Mouse (Mus musculus) MEL (cell line): ENCODE results near the gene Fam210b. TPM values are rescaled to one million over a fixed set of nuclear protein-coding genes. Genes with fewer than 3 reads are reported as not detected.

Source experiments
- DNase-seq: peaks from one replicate; pipeline ENCODE4 v3.0.0; 2011; ENCODE audit warnings: low read depth, low spot score
- H3K27ac ChIP-seq: 2 replicates; pipeline ENCODE4 v1.5.1; 2012; ENCODE audit warnings: low read depth, mild to moderate bottlenecking, control low read depth, low read length, moderate library complexity; ENCODE audit not compliant: control insufficient read depth
- H3K27me3 ChIP-seq, 2 experiments: fragments of 150-350 bp in 1 of 2; sonication (generic) in 1 of 2; 2 replicates each; pipeline ENCODE4 v1.6.1; 2012; ENCODE audit warnings: low read length in 2 of 2, mild to moderate bottlenecking in 2 of 2, improper control_type of control experiment in 1 of 2, moderate library complexity in 1 of 2; ENCODE audit not compliant: insufficient read depth in 2 of 2, control insufficient read depth in 1 of 2
- H3K36me3 ChIP-seq, 2 experiments: 2 replicates each; pipeline ENCODE4 v1.6.1; 2012 to 2014; ENCODE audit warnings: low read length in 2 of 2, improper control_type of control experiment in 1 of 2, inconsistent platforms in 1 of 2, mild to moderate bottlenecking in 1 of 2; ENCODE audit not compliant: insufficient read depth in 2 of 2, control insufficient read depth in 1 of 2
- H3K4me1 ChIP-seq, 2 experiments: fragments of 150-350 bp in 1 of 2; sonication (generic) in 1 of 2; 2 replicates each; pipeline ENCODE4 v1.6.1; 2012; ENCODE audit warnings: low read length in 2 of 2, improper control_type of control experiment in 1 of 2, mild to moderate bottlenecking in 1 of 2; ENCODE audit not compliant: insufficient read depth in 2 of 2, control insufficient read depth in 1 of 2
- H3K4me3 ChIP-seq, 2 experiments: fragments of 150-350 bp in 1 of 2; sonication (generic) in 1 of 2; 2 replicates each; pipeline ENCODE4 v1.5.1; 2012; ENCODE audit warnings: low read depth in 2 of 2, low read length in 2 of 2, mild to moderate bottlenecking in 2 of 2, moderate library complexity in 2 of 2, control low read depth in 1 of 2, improper control_type of control experiment in 1 of 2; ENCODE audit not compliant: control insufficient read depth in 1 of 2, insufficient read depth in 1 of 2
- H3K79me2 ChIP-seq: 2 replicates; pipeline ENCODE4 v1.6.1; 2012; ENCODE audit warnings: mild to moderate bottlenecking, low read length, moderate library complexity; ENCODE audit not compliant: control insufficient read depth, poor library complexity, insufficient read depth
- H3K9ac ChIP-seq: 2 replicates; pipeline ENCODE4 v1.6.1; 2012; ENCODE audit warnings: low read depth, mild to moderate bottlenecking, control low read depth, low read length, moderate library complexity; ENCODE audit not compliant: control insufficient read depth, poor library complexity, severe bottlenecking
- H3K9me3 ChIP-seq: fragments of 150-350 bp; sonication (generic); replicated peaks from 2 replicates; pipeline ENCODE4 v1.6.1; 2012; ENCODE audit warnings: mild to moderate bottlenecking, low read length, improper control_type of control experiment, moderate library complexity; ENCODE audit not compliant: insufficient read depth
- BHLHE40 ChIP-seq: IDR thresholded peaks from 2 replicates; pipeline ENCODE4 v1.6.1; 2012; ENCODE audit warnings: low read depth, mild to moderate bottlenecking, inconsistent platforms, low read length, improper control_type of control experiment, borderline replicate concordance
- CHD1 ChIP-seq: IDR thresholded peaks from 2 replicates; pipeline ENCODE4 v1.6.1; 2012; ENCODE audit warnings: low read depth, mild to moderate bottlenecking, inconsistent platforms, low read length, improper control_type of control experiment
- CTCF ChIP-seq, 3 experiments: IDR thresholded peaks in 2 of 3; conservative IDR thresholded peaks in 1 of 3; 2 replicates each; pipeline ENCODE4 v1.5.1; 2011 to 2012; ENCODE audit warnings: low read length in 3 of 3, low read depth in 2 of 3, mild to moderate bottlenecking in 2 of 3, improper control_type of control experiment in 1 of 3, inconsistent platforms in 1 of 3, mixed read lengths in 1 of 3, moderate library complexity in 1 of 3; ENCODE audit not compliant: control insufficient read depth in 1 of 3, insufficient read depth in 1 of 3, poor library complexity in 1 of 3, severe bottlenecking in 1 of 3
- E2F4 ChIP-seq: IDR thresholded peaks from 2 replicates; pipeline ENCODE4 v1.6.1; 2011; ENCODE audit warnings: low read depth, low read length, improper control_type of control experiment, borderline replicate concordance
- ELF1 ChIP-seq: IDR thresholded peaks from 2 replicates; pipeline ENCODE4 v1.6.1; 2014; ENCODE audit warnings: low read depth, mild to moderate bottlenecking, inconsistent platforms, low read length, improper control_type of control experiment, moderate library complexity
- GABPA ChIP-seq: IDR thresholded peaks from 2 replicates; pipeline ENCODE4 v1.6.1; 2012; ENCODE audit warnings: low read depth, mild to moderate bottlenecking, inconsistent platforms, low read length, improper control_type of control experiment, moderate library complexity
- HCFC1 ChIP-seq: IDR thresholded peaks from 2 replicates; pipeline ENCODE4 v1.6.1; 2012; ENCODE audit warnings: low read depth, mild to moderate bottlenecking, inconsistent platforms, low read length, improper control_type of control experiment, moderate library complexity
- MAFK ChIP-seq: IDR thresholded peaks from 2 replicates; pipeline ENCODE4 v1.6.1; 2011; ENCODE audit warnings: low read depth, mild to moderate bottlenecking, low read length, improper control_type of control experiment, borderline replicate concordance
- MAX ChIP-seq: IDR thresholded peaks from 2 replicates; pipeline ENCODE4 v1.6.1; 2011; ENCODE audit warnings: low read length, improper control_type of control experiment
- MAZ ChIP-seq: IDR thresholded peaks from 2 replicates; pipeline ENCODE4 v1.6.1; 2012; ENCODE audit warnings: low read depth, mild to moderate bottlenecking, inconsistent platforms, low read length, improper control_type of control experiment
- MEF2A ChIP-seq: IDR thresholded peaks from 2 replicates; pipeline ENCODE4 v1.6.1; 2014; ENCODE audit warnings: low read depth, mild to moderate bottlenecking, inconsistent platforms, low read length, improper control_type of control experiment; ENCODE audit not compliant: poor library complexity, insufficient replicate concordance, severe bottlenecking; ENCODE audit errors: extremely low read depth
- MXI1 ChIP-seq: IDR thresholded peaks from 2 replicates; pipeline ENCODE4 v1.6.1; 2011; ENCODE audit warnings: mild to moderate bottlenecking, low read depth, low read length, improper control_type of control experiment
- MYB ChIP-seq: IDR thresholded peaks from 2 replicates; pipeline ENCODE4 v1.6.1; 2011; ENCODE audit warnings: mild to moderate bottlenecking, low read depth, low read length, improper control_type of control experiment
- MYC ChIP-seq: IDR thresholded peaks from 2 replicates; pipeline ENCODE4 v1.6.1; 2011; ENCODE audit warnings: low read depth, mild to moderate bottlenecking, low read length, improper control_type of control experiment, moderate library complexity
- NELFE ChIP-seq: IDR thresholded peaks from 2 replicates; pipeline ENCODE4 v1.6.1; 2011; ENCODE audit warnings: low read depth, low read length, improper control_type of control experiment
- NRF1 ChIP-seq: IDR thresholded peaks from 2 replicates; pipeline ENCODE4 v1.6.1; 2014; ENCODE audit warnings: low read depth, mild to moderate bottlenecking, inconsistent platforms, low read length, improper control_type of control experiment, moderate library complexity; ENCODE audit not compliant: poor library complexity, insufficient read depth, severe bottlenecking
- POLR2A ChIP-seq, 2 experiments: IDR thresholded peaks; 2 replicates each; pipeline ENCODE4 v1.6.1; 2011 to 2012; ENCODE audit warnings: low read length in 2 of 2, mild to moderate bottlenecking in 2 of 2, control low read depth in 1 of 2, improper control_type of control experiment in 1 of 2, low read depth in 1 of 2, moderate library complexity in 1 of 2; ENCODE audit not compliant: control insufficient read depth in 1 of 2, insufficient read depth in 1 of 2, poor library complexity in 1 of 2
- POLR2AphosphoS2 ChIP-seq: IDR thresholded peaks from 2 replicates; pipeline ENCODE4 v1.6.1; 2011; ENCODE audit warnings: low read length, improper control_type of control experiment
- POLR2AphosphoS5 ChIP-seq: IDR thresholded peaks from 2 replicates; pipeline ENCODE4 v1.6.1; 2012; ENCODE audit warnings: low read depth, borderline replicate concordance, mild to moderate bottlenecking, inconsistent platforms, low read length, moderate library complexity, mixed read lengths
- RCOR1 ChIP-seq: IDR thresholded peaks from 2 replicates; pipeline ENCODE4 v1.6.1; 2012; ENCODE audit warnings: low read depth, mild to moderate bottlenecking, inconsistent platforms, low read length, improper control_type of control experiment
- SIN3A ChIP-seq: IDR thresholded peaks from 2 replicates; pipeline ENCODE4 v1.6.1; 2012; ENCODE audit warnings: low read length, improper control_type of control experiment, inconsistent platforms
- SMC3 ChIP-seq: IDR thresholded peaks from 2 replicates; pipeline ENCODE4 v1.6.1; 2011; ENCODE audit warnings: low read depth, low read length, improper control_type of control experiment
- TBP ChIP-seq: IDR thresholded peaks from 2 replicates; pipeline ENCODE4 v1.8.0; 2011; ENCODE audit warnings: low read depth, low read length, improper control_type of control experiment
- TCF12 ChIP-seq: IDR thresholded peaks from 2 replicates; pipeline ENCODE4 v1.6.1; 2014; ENCODE audit warnings: low read depth, mild to moderate bottlenecking, inconsistent platforms, low read length, improper control_type of control experiment, moderate library complexity
- UBTF ChIP-seq: IDR thresholded peaks from 2 replicates; pipeline ENCODE4 v1.6.1; 2012; ENCODE audit warnings: low read depth, mild to moderate bottlenecking, inconsistent platforms, low read length, improper control_type of control experiment, moderate library complexity, borderline replicate concordance; ENCODE audit not compliant: insufficient read depth
- USF2 ChIP-seq, 2 experiments: IDR thresholded peaks; 2 replicates each; pipeline ENCODE4 v1.6.1; 2011 to 2012; ENCODE audit warnings: improper control_type of control experiment in 2 of 2, low read length in 2 of 2, borderline replicate concordance in 1 of 2, inconsistent platforms in 1 of 2, low read depth in 1 of 2, mild to moderate bottlenecking in 1 of 2; ENCODE audit not compliant: insufficient read depth in 1 of 2
- ZKSCAN1 ChIP-seq: IDR thresholded peaks from 2 replicates; pipeline ENCODE4 v1.6.1; 2012; ENCODE audit warnings: low read depth, mild to moderate bottlenecking, inconsistent platforms, low read length, improper control_type of control experiment, moderate library complexity
- ZMIZ1 ChIP-seq: IDR thresholded peaks from 2 replicates; pipeline ENCODE4 v1.6.1; 2012; ENCODE audit warnings: low read depth, mild to moderate bottlenecking, inconsistent platforms, low read length, improper control_type of control experiment, moderate library complexity
- polyA plus RNA-seq, 2 experiments: library from polyadenylated mRNA; stranded (reverse) in 1 of 2; unstranded in 1 of 2; fragments of >175 nt in 1 of 2; fragments of >200 nt in 1 of 2; gene quantifications; 2 replicates each; pipeline versions ENCODE4 v1.2.1 to v1.2.4; 2012; ENCODE audit warnings: low replicate concordance in 2 of 2, low read depth in 1 of 2; ENCODE audit not compliant: insufficient read length in 2 of 2, insufficient read depth in 1 of 2, missing spikeins in 1 of 2
- total RNA-seq: library from RNA; depleted of rRNA; stranded (reverse); fragments of 300-350 nt; gene quantifications from 2 replicates; pipeline ENCODE4 v1.2.3, GENCODE M21; 2012; rRNA removed

Fam210b gene
- total RNA-seq, result 2.7 and 3.5 TPM in 2 replicates
- polyA plus RNA-seq, result 10 to 100 TPM in 1 of 2 experiments, not detected in 1; 11.4 TPM

DNA sequence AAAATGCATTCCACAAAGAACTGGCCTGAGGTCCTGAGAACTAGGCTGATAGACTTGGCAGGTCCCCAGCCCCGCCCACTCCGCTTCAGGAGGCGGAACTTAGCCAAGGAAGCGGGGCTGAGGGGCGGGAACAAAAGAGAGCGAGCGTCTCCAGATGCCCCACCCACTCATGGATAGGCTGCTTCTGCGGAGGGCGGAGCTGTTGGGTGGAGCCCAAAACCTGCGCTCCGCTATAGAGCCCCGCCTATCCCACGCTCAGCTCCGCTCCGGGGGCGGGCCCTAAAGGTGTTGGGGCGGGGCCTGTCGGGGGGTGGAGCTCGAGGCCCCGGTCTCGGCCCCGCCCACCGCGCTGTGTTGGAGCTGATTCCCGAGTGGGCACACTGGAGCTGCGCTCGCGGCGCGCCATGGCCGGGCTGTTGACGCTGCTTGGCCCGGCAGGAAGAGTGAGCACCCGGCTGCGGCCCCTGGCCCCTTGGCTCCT lies at the start of gene Fam210b:
Gene Fam210b (plus strand): TSS at position 308 of the 481 bp plus-strand sequence.
- TF ChIP-seq POLR2AphosphoS2 (peak; percentile 35; the same call in 1 of the 2 replicates), MAZ (0 out of 2 replicates have a peak, but pooled peaks have one; percentile 42), UBTF (no peak), NRF1 (0 out of 2 replicates have a peak, but pooled peaks have one; percentile 41), MAFK (no peak), USF2 (IDR thresholded peaks at IDR 0.05; ENCODE audit: borderline replicate concordance in 1 of 2, insufficient read depth in 1 of 2, low read depth in 1 of 2, low read length in 2 of 2) (no peak), BHLHE40 (no peak), MEF2A (no peak), MYB (no peak), TCF12 (no peak; the same call in 1 of the 2 replicates), CHD1 (no peak), RCOR1 (no peak), ELF1 (peak; percentile 39; the same call in 1 of the 2 replicates), ZMIZ1 (0 out of 2 replicates have a peak, but pooled peaks have one; percentile 53), E2F4 (no peak), MXI1 (0 out of 2 replicates have a peak, but pooled peaks have one; percentile 59), MAX (no peak), SMC3 (no peak), MYC (no peak), HCFC1 (no peak), POLR2A (IDR thresholded peaks at IDR 0.05; ENCODE audit: control insufficient read depth in 1 of 2, insufficient read depth in 1 of 2, low read depth in 1 of 2, low read length in 2 of 2, poor library complexity in 1 of 2) (peak; percentile 25 to 55; a peak in 2 of 4 replicates), ZKSCAN1 (no peak), GABPA (no peak), SIN3A (no peak; the same call in 1 of the 2 replicates), TBP (no peak), POLR2AphosphoS5 (no peak), NELFE (0 out of 2 replicates have a peak, but pooled peaks have one; percentile 44), CTCF (IDR thresholded peaks at IDR 0.05 in 2 of 3, conservative IDR thresholded peaks at IDR 0.05 in 1 of 3; ENCODE audit: control insufficient read depth in 1 of 3, insufficient read depth in 1 of 3, low read depth in 2 of 3, low read length in 3 of 3, poor library complexity in 1 of 3, severe bottlenecking in 1 of 3) (no peak)
- DNase-seq, result peak; percentile 98
- Histone ChIP-seq H3K4me3 (peak within 1 kb of the TSS; percentile 64 to 70), H3K27ac (peak within 1 kb of the TSS; percentile 9; the same call in 1 of the 2 replicates), H3K27me3 (no peaks in the 10 kb centered on the region), H3K4me1 (peaks cover 10 to 31% of the 10 kb centered on the region in 2 experiments), H3K9me3 (no peaks in the 10 kb centered on the region), H3K36me3 (peaks cover 0 to 24% of the 10 kb centered on the region in 2 experiments; a peak in 2 of 4 replicates), H3K9ac (peak within 1 kb of the TSS; percentile 69), H3K79me2 (no peaks in the 10 kb centered on the region; the same call in 1 of the 2 replicates)
